Mouse (Mus musculus) myocyte (in vitro differentiated cells): ENCODE results near the gene Prrg4. TPM values are rescaled to one million over a fixed set of nuclear protein-coding genes. Genes with fewer than 3 reads are reported as not detected.
A peak's percentile ranks its signal among the peaks of the same experiment; 100 is the strongest.

Experiments used
- H3K27me3 ChIP-seq: one replicate; pipeline ENCODE4 v1.6.1; 2011; ENCODE audit not compliant: control insufficient read depth, insufficient read depth, insufficient read length
- H3K36me3 ChIP-seq: one replicate; pipeline ENCODE4 v1.6.1; 2011; ENCODE audit not compliant: control insufficient read depth, insufficient read depth
- H3K4me2 ChIP-seq: one replicate; pipeline ENCODE4 v1.6.1; 2011; ENCODE audit warnings: low read depth, control low read depth
- H3K4me3 ChIP-seq: one replicate; pipeline ENCODE4 v1.5.1; 2011; ENCODE audit warnings: mild to moderate bottlenecking, control low read depth, moderate library complexity
- H3K79me2 ChIP-seq: one replicate; pipeline ENCODE4 v1.6.1; 2011; ENCODE audit not compliant: control insufficient read depth, insufficient read depth
- H3ac ChIP-seq: one replicate; pipeline ENCODE4 v1.6.1; 2011; ENCODE audit not compliant: control insufficient read depth, insufficient read length
- CEBPB ChIP-seq: IDR thresholded peaks from 2 replicates; pipeline ENCODE4 v1.6.1; 2011; ENCODE audit warnings: mild to moderate bottlenecking, moderate library complexity; ENCODE audit not compliant: poor library complexity, insufficient read depth, severe bottlenecking
- E2F4 ChIP-seq: IDR thresholded peaks from one replicate; pipeline ENCODE4 v1.6.1; 2011; ENCODE audit warnings: mild to moderate bottlenecking, control low read depth, moderate library complexity; ENCODE audit not compliant: insufficient read depth
- MAX ChIP-seq: IDR thresholded peaks from one replicate; pipeline ENCODE4 v1.6.1; 2011; ENCODE audit warnings: low read depth, mild to moderate bottlenecking, control low read depth
- MYOD1 ChIP-seq, 3 experiments: IDR thresholded peaks; one replicate each; pipeline ENCODE4 v1.6.1; 2011; ENCODE audit warnings: control low read depth in 2 of 3, low read depth in 2 of 3, mild to moderate bottlenecking in 2 of 3, moderate library complexity in 1 of 3; ENCODE audit not compliant: insufficient read length in 2 of 3, control insufficient read depth in 1 of 3
- MYOG ChIP-seq, 3 experiments: IDR thresholded peaks; one replicate each; pipeline ENCODE4 v1.6.1; 2011; ENCODE audit warnings: control low read depth in 2 of 3, low read depth in 2 of 3, mild to moderate bottlenecking in 2 of 3; ENCODE audit not compliant: insufficient read length in 2 of 3, control insufficient read depth in 1 of 3, insufficient read depth in 1 of 3
- POLR2A ChIP-seq: IDR thresholded peaks from one replicate; pipeline ENCODE4 v1.6.1; 2011; ENCODE audit warnings: low read depth, mild to moderate bottlenecking, control low read depth, moderate library complexity; ENCODE audit not compliant: insufficient read length
- POLR2AphosphoS2 ChIP-seq: IDR thresholded peaks from one replicate; pipeline ENCODE4 v1.6.1; 2011; ENCODE audit warnings: low read depth, control low read depth; ENCODE audit not compliant: insufficient read length
- REST ChIP-seq: IDR thresholded peaks from one replicate; pipeline ENCODE4 v1.6.1; 2011; ENCODE audit warnings: mild to moderate bottlenecking, control low read depth, moderate library complexity; ENCODE audit not compliant: insufficient read depth, insufficient read length
- SRF ChIP-seq: IDR thresholded peaks from one replicate; pipeline ENCODE4 v1.6.1; 2011; ENCODE audit warnings: low read depth; ENCODE audit not compliant: control insufficient read depth, insufficient read length
- TCF12 ChIP-seq: IDR thresholded peaks from one replicate; pipeline ENCODE4 v1.6.1; 2011; ENCODE audit warnings: mild to moderate bottlenecking, control low read depth; ENCODE audit not compliant: poor library complexity, insufficient read depth, severe bottlenecking
- TCF3 ChIP-seq: IDR thresholded peaks from one replicate; pipeline ENCODE4 v1.6.1; 2011; ENCODE audit warnings: low read depth, control low read depth; ENCODE audit not compliant: insufficient read length
- USF1 ChIP-seq: IDR thresholded peaks from one replicate; pipeline ENCODE4 v1.6.1; 2011; ENCODE audit warnings: low read depth, mild to moderate bottlenecking, control low read depth, moderate library complexity
- polyA plus RNA-seq: library from polyadenylated mRNA; unstranded; fragments of >200 nt; fragmentation: generic; extraction: Trizol; gene quantifications from one replicate; pipeline ENCODE4 v1.2.1, GENCODE M21; 2012; ENCODE audit warnings: missing spikeins

Prrg4 gene
- polyA plus RNA-seq, 1 experiment: 0.48 TPM

GRCm38 (mm10) chr2:104869101-104869500 lies 19.4 kb upstream of the Prrg4 start:
- Histone ChIP-seq H3ac (no peak overlapping the region), H3K36me3 (no peaks in the 10 kb centered on the region), H3K4me3 (no peak overlapping the region), H3K27me3 (no peaks in the 10 kb centered on the region), H3K79me2 (no peaks in the 10 kb centered on the region), H3K4me2 (no peak overlapping the region)
- TF ChIP-seq MAX (no peak), TCF3 (no peak), MYOG (IDR thresholded peaks at IDR 0.05; ENCODE audit: control insufficient read depth in 1 of 3, insufficient read depth in 1 of 3, insufficient read length in 2 of 3, low read depth in 2 of 3) (no peak), USF1 (no peak), REST (no peak), SRF (no peak), POLR2A (no peak), MYOD1 (IDR thresholded peaks at IDR 0.05; ENCODE audit: control insufficient read depth in 1 of 3, insufficient read length in 2 of 3, low read depth in 2 of 3) (no peak), POLR2AphosphoS2 (no peak), CEBPB (no peak), E2F4 (no peak), TCF12 (no peak)

GRCm38 (mm10) chr2:104867282-104867855 lies 17.7 kb upstream of the Prrg4 start, which contains the start of gene Ccdc73:
TSS of gene Ccdc73 (plus strand) at chr2:104867805.
- Histone ChIP-seq H3K4me2 (no peak within 1 kb of the TSS), H3ac (no peak within 1 kb of the TSS)
- TF ChIP-seq REST (no peak), CEBPB (no peak), MYOD1 (IDR thresholded peaks at IDR 0.05; ENCODE audit: control insufficient read depth in 1 of 3, insufficient read length in 2 of 3, low read depth in 2 of 3) (no peak), MAX (no peak), USF1 (no peak), POLR2AphosphoS2 (no peak), POLR2A (no peak), TCF12 (no peak), TCF3 (no peak), E2F4 (no peak), MYOG (IDR thresholded peaks at IDR 0.05; ENCODE audit: control insufficient read depth in 1 of 3, insufficient read depth in 1 of 3, insufficient read length in 2 of 3, low read depth in 2 of 3) (no peak), SRF (no peak)

GRCm38 (mm10) chr2:104864176-104864860 lies 14.6 kb upstream of the Prrg4 start:
- peak; percentile 85 for TF ChIP-seq CEBPB
- TF ChIP-seq POLR2A: no peak
- H3K79me2 ChIP-seq: no peaks in the 10 kb centered on the region

More at GRCm38 (mm10) chr2:104867282-104867855, 17.7 kb upstream of the Prrg4 start, which contains the start of gene Ccdc73:
- H3K4me3 ChIP-seq: no peak within 1 kb of the TSS
- H3K79me2 ChIP-seq: no peaks in the 10 kb centered on the region
- H3K36me3 ChIP-seq: no peaks in the 10 kb centered on the region
- no peaks in the 10 kb centered on the region for H3K27me3 ChIP-seq

GRCm38 (mm10) chr2:104860426-104860825 lies 10.8 kb upstream of the Prrg4 start:
- no peak for TF ChIP-seq MYOG (IDR thresholded peaks at IDR 0.05; ENCODE audit: control insufficient read depth in 1 of 3, insufficient read depth in 1 of 3, insufficient read length in 2 of 3, low read depth in 2 of 3)
- no peak for TF ChIP-seq USF1
- no peak for TF ChIP-seq MYOD1 (IDR thresholded peaks at IDR 0.05; ENCODE audit: control insufficient read depth in 1 of 3, insufficient read length in 2 of 3, low read depth in 2 of 3)
- TF ChIP-seq REST: no peak
- TF ChIP-seq TCF3: no peak
- TF ChIP-seq TCF12: no peak
- TF ChIP-seq POLR2AphosphoS2: no peak
- no peak for TF ChIP-seq MAX
- no peak for TF ChIP-seq CEBPB
- no peak for TF ChIP-seq SRF
- no peak for TF ChIP-seq E2F4
- TF ChIP-seq POLR2A: no peak
- Histone ChIP-seq H3K36me3 (no peaks in the 10 kb centered on the region), H3ac (no peak overlapping the region)

More at GRCm38 (mm10) chr2:104864176-104864860, 14.6 kb upstream of the Prrg4 start:
- Histone ChIP-seq H3ac (no peak overlapping the region), H3K27me3 (no peaks in the 10 kb centered on the region), H3K4me2 (no peak overlapping the region), H3K4me3 (no peak overlapping the region), H3K36me3 (no peaks in the 10 kb centered on the region)

More at GRCm38 (mm10) chr2:104860426-104860825, 10.8 kb upstream of the Prrg4 start:
- no peaks in the 10 kb centered on the region for H3K79me2 ChIP-seq
- no peak overlapping the region for H3K4me2 ChIP-seq
- H3K4me3 ChIP-seq: no peak overlapping the region
- no peaks in the 10 kb centered on the region for H3K27me3 ChIP-seq
